Mouse (Mus musculus): ENCODE results near the gene Dner. TPM values are rescaled to one million over a fixed set of nuclear protein-coding genes. Genes with fewer than 3 reads are reported as not detected.

Dner gene
- total RNA-seq, 1 experiment from 2014 or later, result not detected

DNA sequence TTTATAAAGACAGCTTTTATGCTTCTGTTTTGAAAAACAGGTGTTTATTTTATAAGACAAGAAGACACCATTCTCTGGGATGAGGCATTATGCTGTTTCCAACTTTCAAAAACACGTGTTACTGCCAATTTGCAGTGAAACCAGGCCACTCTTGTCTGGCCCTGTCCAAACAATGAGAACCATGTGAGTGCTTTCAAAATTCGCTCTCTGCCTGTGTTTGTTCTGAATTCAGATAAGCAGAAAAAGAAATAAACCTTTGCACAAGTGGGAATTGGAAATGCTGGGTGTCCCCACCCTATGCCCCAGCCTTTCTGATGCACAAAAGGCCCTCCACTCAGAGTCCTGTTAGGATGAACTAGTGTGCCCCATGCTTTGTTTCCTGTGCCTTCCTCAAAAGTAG lies 276.6 kb downstream of the Dner start:
- ATAC-seq (replicated peaks; ENCODE audit: insufficient number of reproducible peaks, low FRiP score, low TSS enrichment, poor library complexity, severe bottlenecking), result no peak

- no peak for ATAC-seq (replicated peaks; ENCODE audit: insufficient number of reproducible peaks, low FRiP score, low TSS enrichment, poor library complexity, severe bottlenecking)
Observed at GRCm38 (mm10) chr1:84418511-84418910, 277.5 kb downstream of the Dner start.

DNA sequence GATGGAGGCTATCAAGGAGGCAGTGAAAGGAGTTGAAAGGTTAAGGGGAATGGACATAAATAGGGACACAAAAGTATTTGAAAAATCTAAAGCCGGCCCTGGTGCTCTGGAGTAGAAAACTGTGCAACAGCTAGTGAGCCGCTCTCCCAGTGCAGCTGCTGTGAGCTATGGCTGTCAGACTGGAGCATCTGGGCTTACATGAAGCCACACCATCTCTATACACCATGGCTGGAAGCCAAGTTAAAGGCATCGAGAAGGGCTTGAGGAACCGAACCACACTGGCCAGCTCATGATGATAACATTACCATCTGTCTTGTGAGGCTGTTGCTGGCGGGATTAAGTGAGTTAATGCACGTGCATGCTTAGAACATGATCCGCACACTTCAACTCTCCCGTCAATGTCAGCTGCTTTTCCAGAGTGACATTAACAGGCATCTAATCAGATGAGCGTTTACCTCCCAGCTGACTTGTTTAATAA lies 278.2 kb downstream of the Dner start:
- no peak for ATAC-seq (replicated peaks; ENCODE audit: insufficient number of reproducible peaks, low FRiP score, low TSS enrichment, poor library complexity, severe bottlenecking)

GRCm38 (mm10) chr1:84417276-84417675 lies 278.7 kb downstream of the Dner start:
- ATAC-seq (replicated peaks; ENCODE audit: insufficient number of reproducible peaks, low FRiP score, low TSS enrichment, poor library complexity, severe bottlenecking), result no peak

DNA sequence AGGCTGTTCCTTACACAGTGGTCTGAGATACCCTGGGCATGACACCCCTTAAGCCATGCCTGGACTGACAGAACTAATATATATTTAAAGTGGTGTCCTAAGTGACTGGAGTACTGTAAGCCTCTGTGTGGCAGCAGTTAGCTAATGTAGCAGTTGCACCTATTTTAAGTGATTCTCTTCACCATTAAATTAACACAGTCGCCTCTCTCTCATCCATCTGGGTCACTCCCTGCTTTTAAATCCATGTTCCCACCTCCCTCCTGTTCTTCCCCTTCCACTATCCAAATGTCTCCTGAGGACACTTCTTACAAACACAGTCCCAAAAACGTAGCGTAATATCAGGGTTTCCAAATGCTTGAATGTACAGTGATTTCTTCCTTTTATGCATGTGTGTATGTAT lies 281.6 kb downstream of the Dner start:
- no peak for ATAC-seq (replicated peaks; ENCODE audit: insufficient number of reproducible peaks, low FRiP score, low TSS enrichment, poor library complexity, severe bottlenecking)

DNA sequence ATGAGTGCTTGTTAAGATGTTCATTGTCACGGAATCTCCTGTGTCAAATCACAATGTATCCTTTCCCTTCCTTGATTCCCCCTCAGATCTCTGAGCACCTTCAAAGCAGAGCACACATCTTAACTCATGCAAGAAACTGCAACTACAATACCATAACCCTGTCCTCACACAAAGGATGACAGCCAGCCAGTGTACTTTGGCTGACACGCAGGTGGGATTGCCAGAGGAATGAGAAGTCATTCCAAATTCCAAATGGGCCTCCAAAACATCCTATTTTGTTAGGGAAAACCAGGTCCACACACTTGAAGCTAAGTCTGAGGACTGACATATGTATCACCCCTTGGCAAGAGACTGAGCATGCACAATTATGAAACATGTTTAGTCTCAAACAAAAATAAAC lies 286.5 kb downstream of the Dner start:
- ATAC-seq (replicated peaks; ENCODE audit: insufficient number of reproducible peaks, low FRiP score, low TSS enrichment, poor library complexity, severe bottlenecking), result no peak

- no peak for ATAC-seq (replicated peaks; ENCODE audit: insufficient number of reproducible peaks, low FRiP score, low TSS enrichment, poor library complexity, severe bottlenecking)
Observed at GRCm38 (mm10) chr1:84408873-84409272, 287.1 kb downstream of the Dner start.

GRCm38 (mm10) chr1:84406891-84407290 lies 289.1 kb downstream of the Dner start:
- ATAC-seq (replicated peaks; ENCODE audit: insufficient number of reproducible peaks, low FRiP score, low TSS enrichment, poor library complexity, severe bottlenecking), result peak; percentile 99

DNA sequence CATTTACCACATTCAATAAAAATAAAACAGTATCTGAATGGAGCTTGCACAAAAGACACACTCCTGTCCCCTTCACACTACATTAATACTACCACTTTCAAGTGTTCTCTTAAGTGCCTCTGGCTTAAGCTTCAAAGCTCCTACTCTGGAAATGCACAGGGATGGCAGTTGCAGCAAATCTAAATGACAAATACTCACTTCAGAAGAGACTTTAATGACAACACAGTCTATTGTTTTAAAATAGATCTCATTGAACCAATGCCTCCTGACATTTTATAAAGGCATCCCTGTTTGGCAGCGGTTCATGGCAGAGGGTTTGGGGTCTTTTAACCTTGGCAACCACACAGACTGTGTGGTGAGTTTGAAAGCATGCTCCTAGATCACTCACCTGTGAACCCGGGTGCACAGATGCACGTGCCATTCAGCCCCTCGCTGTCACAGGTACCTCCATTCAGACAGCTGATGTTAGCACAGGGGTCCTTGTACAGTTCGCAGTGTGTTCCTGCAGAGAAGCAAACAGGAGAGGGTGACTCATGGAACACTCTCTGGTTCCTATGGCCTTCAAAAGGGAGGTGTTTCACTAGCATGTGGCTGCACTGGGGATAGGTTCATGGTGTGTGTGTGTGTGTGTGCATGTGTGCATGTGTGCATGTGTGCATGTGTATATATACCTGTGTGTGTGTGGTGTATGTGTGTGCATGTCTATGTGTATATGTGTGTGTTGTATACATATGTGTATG lies 290.3 kb downstream of the Dner start:
- ATAC-seq (replicated peaks; ENCODE audit: insufficient number of reproducible peaks, low FRiP score, low TSS enrichment, poor library complexity, severe bottlenecking), result no peak

- no peak for ATAC-seq (replicated peaks; ENCODE audit: insufficient number of reproducible peaks, low FRiP score, low TSS enrichment, poor library complexity, severe bottlenecking)
Observed at GRCm38 (mm10) chr1:84404880-84405279, 291.1 kb downstream of the Dner start.

DNA sequence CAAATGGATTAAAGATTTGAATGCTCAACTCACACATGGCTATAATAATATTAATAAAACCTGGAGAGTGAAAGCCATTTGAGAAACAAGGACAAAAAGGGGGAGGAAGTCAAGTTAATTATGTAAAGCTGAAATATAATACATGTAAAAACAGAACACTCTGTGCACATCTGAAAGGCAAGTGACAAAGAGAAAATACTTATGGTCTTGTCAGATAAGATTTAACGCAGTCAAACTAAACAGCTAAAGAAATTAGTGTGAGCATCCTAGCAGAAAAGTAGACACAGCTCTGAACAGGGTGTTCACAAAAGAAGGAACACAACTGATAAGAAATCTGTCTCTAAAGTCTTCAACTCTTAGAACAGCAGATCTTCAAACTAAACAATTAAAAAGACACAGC lies 293.9 kb downstream of the Dner start:
- no peak for ATAC-seq (replicated peaks; ENCODE audit: insufficient number of reproducible peaks, low FRiP score, low TSS enrichment, poor library complexity, severe bottlenecking)

- no peak for ATAC-seq (replicated peaks; ENCODE audit: insufficient number of reproducible peaks, low FRiP score, low TSS enrichment, poor library complexity, severe bottlenecking)
Observed at GRCm38 (mm10) chr1:84399671-84400070, 296.4 kb downstream of the Dner start.

DNA sequence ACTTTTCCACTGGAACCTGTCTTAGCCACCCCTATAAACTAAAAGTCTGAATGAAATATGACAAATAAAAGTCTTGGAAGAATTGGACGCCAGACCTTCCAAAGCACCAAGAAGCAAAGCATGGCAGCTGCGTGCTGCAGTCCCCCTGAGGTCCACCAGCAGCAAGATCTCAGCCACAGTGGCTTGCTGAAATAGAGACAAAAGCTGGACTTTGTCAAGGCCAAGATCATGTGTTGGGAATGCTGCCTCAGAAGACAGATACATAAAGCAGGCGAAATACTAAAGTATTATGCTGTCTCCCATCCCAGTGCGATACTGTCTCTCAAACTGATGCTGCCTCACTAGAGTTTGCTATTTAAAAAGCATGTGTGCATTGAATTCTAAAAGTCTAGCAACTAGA lies 296.9 kb downstream of the Dner start:
- no peak for ATAC-seq (replicated peaks; ENCODE audit: insufficient number of reproducible peaks, low FRiP score, low TSS enrichment, poor library complexity, severe bottlenecking)

DNA sequence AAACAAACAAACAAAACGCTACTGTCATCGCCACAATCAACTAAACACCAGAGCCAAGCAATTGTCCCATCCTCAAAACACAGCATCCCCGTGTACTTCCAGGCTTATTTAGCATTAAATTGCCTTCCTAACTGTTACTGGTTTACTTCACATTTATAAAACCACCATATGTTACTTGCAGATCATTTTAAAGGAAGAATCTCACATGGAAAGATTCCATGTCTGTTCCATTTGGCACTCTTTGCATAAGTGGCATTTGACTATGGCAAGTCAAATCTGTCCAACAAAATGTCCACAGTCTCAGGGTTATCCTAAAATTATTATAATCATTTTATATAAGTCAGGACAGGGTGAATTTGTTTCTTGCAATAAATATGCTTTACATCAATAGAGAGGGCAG lies 299.2 kb downstream of the Dner start:
- ATAC-seq (replicated peaks; ENCODE audit: insufficient number of reproducible peaks, low FRiP score, low TSS enrichment, poor library complexity, severe bottlenecking), result no peak

DNA sequence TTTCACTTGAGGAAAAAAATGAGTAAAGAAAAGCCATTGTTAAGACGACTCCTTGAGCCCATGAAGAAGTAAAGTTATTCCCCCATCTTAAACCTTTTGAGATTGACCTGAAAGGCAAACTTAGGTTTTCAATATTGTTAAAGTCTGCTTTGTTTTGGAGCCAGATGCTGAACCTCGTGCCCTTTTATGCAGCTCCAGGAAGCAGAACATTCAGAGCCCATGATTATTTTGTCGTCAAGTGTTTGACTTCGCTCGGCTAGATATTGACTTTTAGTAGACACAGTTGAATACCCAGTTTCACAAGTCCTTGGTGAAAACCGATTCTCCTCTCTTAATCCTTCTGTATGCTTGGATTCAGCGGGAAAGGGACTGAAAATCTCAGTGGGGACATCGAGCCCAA lies 300.1 kb downstream of the Dner start:
- no peak for ATAC-seq (replicated peaks; ENCODE audit: insufficient number of reproducible peaks, low FRiP score, low TSS enrichment, poor library complexity, severe bottlenecking)

DNA sequence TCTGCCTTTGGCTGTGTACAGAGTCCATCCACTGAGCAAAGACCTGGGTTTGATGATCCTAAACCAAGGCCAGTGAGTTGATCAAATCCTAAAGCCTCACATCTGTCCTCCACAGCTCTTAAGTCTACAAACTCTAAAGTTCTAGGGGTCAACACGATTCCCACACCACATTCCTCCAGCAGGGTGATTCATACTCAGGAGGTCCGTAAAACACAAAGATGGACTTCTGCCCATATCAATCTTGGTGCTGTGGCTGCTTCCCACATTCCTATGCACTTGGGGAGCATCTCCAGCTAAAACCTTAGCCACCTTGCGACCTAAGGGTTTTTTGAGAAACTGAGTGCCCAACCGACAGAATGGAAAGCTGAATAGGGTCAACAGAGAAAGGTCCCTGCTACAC lies 305.1 kb downstream of the Dner start:
- ATAC-seq (replicated peaks; ENCODE audit: insufficient number of reproducible peaks, low FRiP score, low TSS enrichment, poor library complexity, severe bottlenecking), result no peak

GRCm38 (mm10) chr1:84387616-84388015 lies 308.4 kb downstream of the Dner start:
- no peak for ATAC-seq (replicated peaks; ENCODE audit: insufficient number of reproducible peaks, low FRiP score, low TSS enrichment, poor library complexity, severe bottlenecking)

GRCm38 (mm10) chr1:84386481-84387146 lies 309.4 kb downstream of the Dner start:
- ATAC-seq (replicated peaks; ENCODE audit: insufficient number of reproducible peaks, low FRiP score, low TSS enrichment, poor library complexity, severe bottlenecking), result no peak

GRCm38 (mm10) chr1:84382709-84383108 lies 313.3 kb downstream of the Dner start:
- no peak for ATAC-seq (replicated peaks; ENCODE audit: insufficient number of reproducible peaks, low FRiP score, low TSS enrichment, poor library complexity, severe bottlenecking)

- no peak for ATAC-seq (replicated peaks; ENCODE audit: insufficient number of reproducible peaks, low FRiP score, low TSS enrichment, poor library complexity, severe bottlenecking)
Observed at GRCm38 (mm10) chr1:84382064-84382463, 314.0 kb downstream of the Dner start.
